Mouse (Mus musculus) small intestine, adult 2 months (tissue): ENCODE results near the gene Xpo4. TPM values are rescaled to one million over a fixed set of nuclear protein-coding genes. Genes with fewer than 3 reads are reported as not detected.
"Not testable (repeated sequence)": the region's sequence is repeated elsewhere in the genome, so short reads cannot be mapped to it uniquely, and the experiment has no call there.

ENCODE experiments used
- H3K27ac ChIP-seq: fragments of 200-500 bp; 2 replicates; pipeline ENCODE4 v1.5.1; 2012; ENCODE audit warnings: low read depth, low read length, control low read depth, inconsistent platforms; ENCODE audit not compliant: insufficient read depth
- H3K27me3 ChIP-seq: fragments of 200-500 bp; 2 replicates; pipeline ENCODE4 v1.6.1; 2012; ENCODE audit warnings: mild to moderate bottlenecking, moderate library complexity, low read length, inconsistent platforms; ENCODE audit not compliant: control insufficient read depth, insufficient read depth
- H3K36me3 ChIP-seq: fragments of 200-500 bp; 2 replicates; pipeline ENCODE4 v1.6.1; 2012; ENCODE audit warnings: mild to moderate bottlenecking, low read length, control low read depth, inconsistent platforms; ENCODE audit not compliant: control insufficient read depth, insufficient read depth
- H3K4me1 ChIP-seq: fragments of 200-500 bp; 2 replicates; pipeline ENCODE4 v1.6.1; 2012; ENCODE audit warnings: low read length, inconsistent platforms, mixed read lengths; ENCODE audit not compliant: control insufficient read depth, insufficient read depth, insufficient read length
- H3K4me3 ChIP-seq: fragments of 200-500 bp; 2 replicates; pipeline ENCODE4 v1.5.1; 2012; ENCODE audit warnings: low read depth, mild to moderate bottlenecking, control low read depth, inconsistent platforms, low read length, moderate library complexity
- CTCF ChIP-seq: fragments of 200-500 bp; IDR thresholded peaks from 2 replicates; pipeline ENCODE4 v1.5.1; 2012; ENCODE audit warnings: low read depth, mild to moderate bottlenecking, control low read depth, inconsistent platforms, low read length, moderate library complexity, mixed read lengths; ENCODE audit not compliant: insufficient replicate concordance, insufficient read length; ENCODE audit errors: extremely low read depth
- POLR2A ChIP-seq: fragments of 200-500 bp; IDR thresholded peaks from 2 replicates; pipeline ENCODE4 v1.6.1; 2012; ENCODE audit warnings: low read depth, mild to moderate bottlenecking, control low read depth, inconsistent platforms, low read length, moderate library complexity
- WGBS: fragments of 180-500 bp; shearing (Covaris S2); methylation state at CpG from one replicate; pipeline ENCODE4 v1.1.7; 2018; 5-methylcytosine and 5-hydroxymethylcytosine counted together
- polyA plus RNA-seq: library from polyadenylated mRNA; depleted of rRNA; stranded (reverse); fragments of >200 nt; gene quantifications from 2 replicates; pipeline ENCODE4 v1.2.3, GENCODE M21; 2012

Xpo4 gene
- polyA plus RNA-seq, 1 experiment = 0.66 TPM

GRCm38 (mm10) chr14:57663630-57664029 is 1.6 kb downstream of the Xpo4 start:
- no peak overlapping the region for H3K4me3 ChIP-seq
- WGBS = 4% methylated on average over 1 of the region's 1 CpGs
- no peaks in the 10 kb centered on the region for H3K36me3 ChIP-seq
- no peaks in the 10 kb centered on the region for H3K4me1 ChIP-seq
- no peaks in the 10 kb centered on the region for H3K27me3 ChIP-seq
- no peak for TF ChIP-seq POLR2A
- no peak for TF ChIP-seq CTCF
- no peak overlapping the region for H3K27ac ChIP-seq

GRCm38 (mm10) chr14:57658301-57658700 is 6.9 kb downstream of the Xpo4 start:
- Histone ChIP-seq H3K36me3 (peaks cover 1% of the 10 kb centered on the region; the same call in 1 of the 2 replicates), H3K27me3 (no peaks in the 10 kb centered on the region), H3K4me1 (no peaks in the 10 kb centered on the region), H3K27ac (no peak overlapping the region), H3K4me3 (no peak overlapping the region)
- WGBS = 89% methylated on average over 4 of the region's 4 CpGs
- TF ChIP-seq CTCF (peak; percentile 14; the same call in 1 of the 2 replicates), POLR2A (no peak)

- Histone ChIP-seq H3K27ac (no peak overlapping the region), H3K36me3 (peaks cover 1% of the 10 kb centered on the region; the same call in 1 of the 2 replicates), H3K4me3 (no peak overlapping the region), H3K27me3 (no peaks in the 10 kb centered on the region), H3K4me1 (no peaks in the 10 kb centered on the region)
- no peak for TF ChIP-seq CTCF
- TF ChIP-seq POLR2A = no peak
- 95% methylated on average over 2 of the region's 2 CpGs for WGBS
Measured at GRCm38 (mm10) chr14:57657500-57657899, 7.7 kb downstream of the Xpo4 start.

GRCm38 (mm10) chr14:57656519-57656918 is 8.7 kb downstream of the Xpo4 start:
- 98% methylated on average over 3 of the region's 3 CpGs for WGBS
- H3K4me1 ChIP-seq, H3K27me3 ChIP-seq, H3K4me3 ChIP-seq, H3K27ac ChIP-seq, H3K36me3 ChIP-seq: not testable (repeated sequence)

GRCm38 (mm10) chr14:57649501-57649900 is 15.7 kb downstream of the Xpo4 start:
- no peak overlapping the region for H3K27ac ChIP-seq
- peaks cover 3% of the 10 kb centered on the region; the same call in 1 of the 2 replicates for H3K36me3 ChIP-seq
- TF ChIP-seq POLR2A (no peak), CTCF (no peak)
- H3K4me1 ChIP-seq = no peaks in the 10 kb centered on the region
- H3K27me3 ChIP-seq = no peaks in the 10 kb centered on the region
- H3K4me3 ChIP-seq = no peak overlapping the region

GRCm38 (mm10) chr14:57646155-57646554 is 19.1 kb downstream of the Xpo4 start:
- TF ChIP-seq CTCF = no peak
- TF ChIP-seq POLR2A = no peak
- H3K4me3 ChIP-seq = no peak overlapping the region
- H3K27me3 ChIP-seq = no peaks in the 10 kb centered on the region
- 85% methylated on average over 4 of the region's 4 CpGs for WGBS
- H3K4me1 ChIP-seq = no peaks in the 10 kb centered on the region
- H3K36me3 ChIP-seq = peaks cover 6% of the 10 kb centered on the region
- no peak overlapping the region for H3K27ac ChIP-seq

GRCm38 (mm10) chr14:57639153-57639552 is 26.1 kb downstream of the Xpo4 start:
- TF ChIP-seq POLR2A = no peak
- no peak for TF ChIP-seq CTCF
- no peak overlapping the region for H3K4me3 ChIP-seq
- H3K36me3 ChIP-seq = peaks cover 6% of the 10 kb centered on the region
- no peak overlapping the region for H3K27ac ChIP-seq
- WGBS = 90% methylated on average over 3 of the region's 3 CpGs
- H3K4me1 ChIP-seq = no peaks in the 10 kb centered on the region
- no peaks in the 10 kb centered on the region for H3K27me3 ChIP-seq

- TF ChIP-seq POLR2A = no peak
- no peak for TF ChIP-seq CTCF
- 76% methylated on average over 5 of the region's 5 CpGs for WGBS
- Histone ChIP-seq H3K4me1 (no peaks in the 10 kb centered on the region), H3K27ac (no peak overlapping the region), H3K36me3 (peaks cover 3% of the 10 kb centered on the region; the same call in 1 of the 2 replicates), H3K27me3 (no peaks in the 10 kb centered on the region), H3K4me3 (no peak overlapping the region)
Measured at GRCm38 (mm10) chr14:57634141-57634540, 31.1 kb downstream of the Xpo4 start.
